Mouse (Mus musculus) heart, postnatal 0 days (tissue): Measurements from ENCODE around the gene Slc30a6. TPM values are rescaled to one million over a fixed set of nuclear protein-coding genes. Genes with fewer than 3 reads are reported as not detected.
A peak's percentile ranks its signal among the peaks of the same experiment; 100 is the strongest.

ENCODE experiments used
- ATAC-seq: fragments of 200-750 bp; cut with Nextera tagmentation; 2 replicates; pipeline ENCODE4 v1.8.0; 2017; ENCODE audit warnings: low read depth, moderate number of reproducible peaks, moderate library complexity; ENCODE audit not compliant: insufficient read depth
- DNase-seq: peaks from one replicate; pipeline ENCODE4 v3.0.0-alpha.2; 2016; ENCODE audit warnings: low spot score
- H3K27ac ChIP-seq: fragments of 300-500 bp; sonication (generic); 2 replicates; pipeline ENCODE4 v1.5.1; 2014; ENCODE audit warnings: low read depth, mild to moderate bottlenecking
- H3K27me3 ChIP-seq: fragments of 300-500 bp; sonication (generic); 2 replicates; pipeline ENCODE4 v1.6.1; 2014; ENCODE audit warnings: low read length, mixed read lengths; ENCODE audit not compliant: control insufficient read depth, insufficient read depth
- H3K36me3 ChIP-seq: fragments of 300-500 bp; sonication (generic); replicated peaks from 2 replicates; pipeline ENCODE4 v1.6.1; 2014; ENCODE audit warnings: low read length, mixed read lengths; ENCODE audit not compliant: control insufficient read depth, insufficient read depth
- H3K4me1 ChIP-seq: fragments of 300-500 bp; sonication (generic); 2 replicates; pipeline ENCODE4 v1.6.1; 2014; ENCODE audit warnings: antibody characterized with exemption; ENCODE audit not compliant: control insufficient read depth, insufficient read depth
- H3K4me2 ChIP-seq: fragments of 300-500 bp; sonication (generic); 2 replicates; pipeline ENCODE4 v1.6.1; 2014; ENCODE audit warnings: low read depth, mild to moderate bottlenecking, low read length, moderate library complexity
- H3K4me3 ChIP-seq: fragments of 300-500 bp; sonication (generic); 2 replicates; pipeline ENCODE4 v1.5.1; 2014; ENCODE audit warnings: low read depth, low read length
- H3K9ac ChIP-seq: fragments of 300-500 bp; sonication (generic); replicated peaks from 2 replicates; pipeline ENCODE4 v1.6.1; 2014; ENCODE audit warnings: low read depth, low read length, mixed read lengths
- H3K9me3 ChIP-seq: fragments of 300-500 bp; sonication (generic); replicated peaks from 2 replicates; pipeline ENCODE4 v1.6.1; 2016; ENCODE audit warnings: low read length; ENCODE audit not compliant: control insufficient read depth
- CTCF ChIP-seq: IDR thresholded peaks from 2 replicates; pipeline ENCODE4 v1.5.1; 2016; ENCODE audit warnings: antibody characterized with exemption, control low read depth, low read depth
- EP300 ChIP-seq: IDR thresholded peaks from 2 replicates; pipeline ENCODE4 v1.6.1; 2016; ENCODE audit warnings: antibody characterized with exemption, low read depth
- WGBS: fragments of 180-500 bp; shearing (Covaris S2); extraction: QIAGEN DNeasy Blood & Tissue Kit; methylation state at CpG from one replicate; pipeline ENCODE4 v1.1.7; 2014; 5-methylcytosine and 5-hydroxymethylcytosine counted together
- polyA plus RNA-seq: library from polyadenylated mRNA; unstranded; fragments of >200 nt; fragmentation: Nextera tagmentation; extraction: Ambion mirVana; gene quantifications from 2 replicates; pipeline ENCODE4 v1.2.1, GENCODE M21; 2015
- total RNA-seq: library from RNA; depleted of rRNA; stranded (reverse); fragments of >200 nt; gene quantifications from 2 replicates; pipeline ENCODE4 v1.2.3, GENCODE M21; 2014; ENCODE audit warnings: low replicate concordance

The Slc30a6 gene
- total and polyA plus RNA-seq, 2 experiments from 2014 or later, result 19.9 to 27.7 TPM

DNA sequence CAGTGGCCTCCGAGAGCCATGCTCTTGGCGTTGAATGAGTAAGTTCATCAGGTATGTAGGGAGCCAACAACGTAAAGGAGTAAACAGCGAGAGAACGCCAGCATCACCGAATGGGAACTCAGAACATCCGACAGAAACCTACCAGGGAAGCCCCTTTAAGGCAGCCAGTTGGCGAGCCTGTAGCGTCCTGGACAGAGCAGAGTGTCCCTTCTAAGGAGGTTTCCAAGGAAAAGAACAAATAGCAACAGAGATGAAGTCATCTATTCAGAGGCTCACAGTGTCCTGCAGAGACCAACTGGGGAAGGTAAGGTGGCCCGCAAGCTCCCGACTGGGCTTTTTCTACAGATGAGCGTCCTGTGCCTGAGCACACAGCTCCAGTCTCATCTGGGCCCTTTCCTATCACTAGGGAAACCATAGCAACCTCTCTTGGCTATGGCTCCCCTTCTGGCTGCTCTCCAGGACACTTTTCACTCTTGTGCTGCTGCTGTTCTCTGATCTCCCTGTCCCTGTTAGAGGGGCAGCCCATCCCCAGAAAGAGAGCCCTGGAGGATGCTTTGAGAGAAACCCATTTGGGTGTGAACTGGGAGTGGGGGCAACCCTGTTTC lies 29.1 kb downstream of the Slc30a6 start:
- H3K4me2 ChIP-seq, result no peak overlapping the region
- peaks cover 34% of the 10 kb centered on the region for H3K36me3 ChIP-seq
- 0 out of 2 replicates have a peak, but pooled peaks cover 3% of the 10 kb centered on the region for H3K4me1 ChIP-seq
- H3K27me3 ChIP-seq, result no peaks in the 10 kb centered on the region
- peak; percentile 55 for DNase-seq
- 72% methylated on average over 12 of the region's 12 CpGs for WGBS
- no peaks in the 10 kb centered on the region for H3K9me3 ChIP-seq
- no peak overlapping the region for H3K27ac ChIP-seq
- H3K9ac ChIP-seq, result no peak overlapping the region
- TF ChIP-seq CTCF (no peak; the same call in 1 of the 2 replicates), EP300 (no peak)
- H3K4me3 ChIP-seq, result no peak overlapping the region
- ATAC-seq, result peak; percentile 82

DNA sequence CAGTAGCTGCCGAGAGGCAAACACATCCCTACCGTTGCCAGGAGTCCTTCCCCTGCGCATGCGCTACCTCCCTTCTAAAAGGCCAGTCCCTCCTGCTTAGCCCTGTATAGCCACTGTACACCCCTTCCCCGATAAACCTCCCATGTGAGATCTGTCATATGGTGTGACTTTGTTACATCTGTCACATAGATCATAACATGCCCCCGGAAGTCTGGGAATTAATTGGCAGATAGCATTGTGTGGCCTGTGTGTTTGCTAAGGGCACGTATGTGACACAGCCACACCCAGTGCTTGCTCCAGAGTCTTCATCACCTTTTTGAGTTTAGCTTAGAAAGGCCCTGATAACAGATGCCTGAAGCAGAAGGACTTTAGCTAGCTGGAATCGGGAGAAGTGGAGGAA lies 34.7 kb downstream of the Slc30a6 start:
- H3K27ac ChIP-seq, result peak overlapping the region; percentile 17; the same call in 1 of the 2 replicates
- H3K4me3 ChIP-seq, result no peak overlapping the region
- peaks cover 12% of the 10 kb centered on the region; the same call in 1 of the 2 replicates for H3K4me1 ChIP-seq
- H3K9ac ChIP-seq, result no peak overlapping the region
- no peak overlapping the region for H3K4me2 ChIP-seq
- DNase-seq, result no peak
- 0 out of 2 replicates have a peak, but pooled peaks cover 6% of the 10 kb centered on the region for H3K36me3 ChIP-seq
- no peaks in the 10 kb centered on the region for H3K9me3 ChIP-seq
- 61% methylated on average over 8 of the region's 8 CpGs for WGBS
- H3K27me3 ChIP-seq, result no peaks in the 10 kb centered on the region
- ATAC-seq, result no peak
- TF ChIP-seq EP300 (no peak), CTCF (no peak)

DNA sequence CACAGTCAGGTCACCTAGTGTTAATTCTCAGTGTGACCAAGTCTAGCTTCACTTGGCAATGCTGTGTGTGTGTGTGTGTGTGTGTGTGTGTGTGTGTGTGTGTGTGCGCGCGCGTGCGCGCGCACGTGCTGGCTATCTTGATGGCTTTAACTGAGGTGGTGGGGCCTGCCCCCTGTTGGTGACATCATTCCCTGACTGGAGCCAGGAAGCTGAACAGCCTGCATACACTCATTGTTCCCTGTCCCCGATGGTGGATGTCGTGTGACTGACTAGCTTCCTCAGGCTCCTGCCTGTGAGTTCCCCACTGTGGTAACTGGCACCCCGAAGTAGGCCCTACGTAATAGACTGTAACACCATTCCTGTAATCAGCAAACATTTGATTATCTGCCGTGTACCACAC lies 36.1 kb downstream of the Slc30a6 start:
- H3K36me3 ChIP-seq, result 0 out of 2 replicates have a peak, but pooled peaks cover 6% of the 10 kb centered on the region
- peak; percentile 8; the same call in 1 of the 2 replicates for ATAC-seq
- H3K9me3 ChIP-seq, result no peaks in the 10 kb centered on the region
- H3K27ac ChIP-seq, result no peak overlapping the region
- H3K27me3 ChIP-seq, result no peaks in the 10 kb centered on the region
- no peak overlapping the region for H3K4me3 ChIP-seq
- peaks cover 12% of the 10 kb centered on the region; the same call in 1 of the 2 replicates for H3K4me1 ChIP-seq
- DNase-seq, result no peak
- no peak overlapping the region for H3K4me2 ChIP-seq
- TF ChIP-seq CTCF (no peak; the same call in 1 of the 2 replicates), EP300 (no peak)
- WGBS, result 67% methylated on average over 13 of the region's 13 CpGs
- no peak overlapping the region for H3K9ac ChIP-seq

DNA sequence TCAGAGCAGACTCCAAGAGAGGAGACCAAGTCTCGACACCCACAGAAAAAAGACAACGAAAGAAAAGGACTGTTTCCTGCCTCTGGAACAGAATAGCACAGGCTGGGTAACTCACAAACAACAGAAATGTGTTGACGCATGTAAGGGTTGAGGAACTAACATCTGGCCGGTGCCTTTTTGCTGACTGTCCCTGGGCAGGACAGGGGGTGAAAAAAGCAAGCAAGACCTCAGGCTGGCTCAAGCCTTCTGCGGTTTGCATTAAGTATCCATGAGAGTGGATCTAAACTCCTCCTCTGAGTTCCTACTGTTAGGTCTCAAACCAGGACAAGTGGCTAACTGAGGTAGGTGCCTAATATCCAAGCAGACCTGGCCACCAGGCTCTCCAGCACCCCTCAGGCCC lies 37.2 kb downstream of the Slc30a6 start:
- Histone ChIP-seq H3K4me2 (no peak overlapping the region), H3K27me3 (no peaks in the 10 kb centered on the region), H3K27ac (no peak overlapping the region), H3K9me3 (no peaks in the 10 kb centered on the region), H3K4me1 (peaks cover 12% of the 10 kb centered on the region; the same call in 1 of the 2 replicates), H3K36me3 (no peaks in the 10 kb centered on the region), H3K4me3 (no peak overlapping the region), H3K9ac (no peak overlapping the region)
- TF ChIP-seq CTCF, result no peak
- no peak for TF ChIP-seq EP300
- DNase-seq (no peak), ATAC-seq (no peak)
- WGBS, result 66% methylated on average over 5 of the region's 5 CpGs

DNA sequence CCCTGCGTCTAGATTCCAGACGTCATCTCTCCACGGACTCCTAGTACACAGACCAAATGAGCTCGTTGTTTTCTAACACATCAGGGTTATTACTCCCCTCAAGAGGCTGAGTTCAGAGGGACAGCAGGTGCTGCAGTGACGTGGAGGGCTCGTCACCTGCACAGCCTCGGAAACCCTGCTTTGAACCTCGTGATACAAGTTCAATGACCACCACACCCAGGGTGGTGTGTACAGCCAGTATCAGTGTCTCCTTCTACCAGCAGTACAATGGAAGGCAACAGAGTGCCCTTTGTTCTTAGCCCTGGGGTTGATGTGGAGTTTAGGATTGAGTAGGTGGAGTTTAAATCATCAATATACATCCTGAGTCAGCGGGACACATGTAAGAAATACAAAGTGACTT lies 42.4 kb downstream of the Slc30a6 start:
- no peak overlapping the region for H3K4me2 ChIP-seq
- no peak overlapping the region for H3K27ac ChIP-seq
- WGBS, result 80% methylated on average over 9 of the region's 9 CpGs
- no peak for DNase-seq
- H3K4me3 ChIP-seq, result no peak overlapping the region
- TF ChIP-seq EP300 (no peak), CTCF (no peak)
- no peaks in the 10 kb centered on the region for H3K27me3 ChIP-seq
- no peak for ATAC-seq
- no peaks in the 10 kb centered on the region for H3K9me3 ChIP-seq
- H3K36me3 ChIP-seq, result no peaks in the 10 kb centered on the region
- H3K4me1 ChIP-seq, result no peaks in the 10 kb centered on the region
- no peak overlapping the region for H3K9ac ChIP-seq

DNA sequence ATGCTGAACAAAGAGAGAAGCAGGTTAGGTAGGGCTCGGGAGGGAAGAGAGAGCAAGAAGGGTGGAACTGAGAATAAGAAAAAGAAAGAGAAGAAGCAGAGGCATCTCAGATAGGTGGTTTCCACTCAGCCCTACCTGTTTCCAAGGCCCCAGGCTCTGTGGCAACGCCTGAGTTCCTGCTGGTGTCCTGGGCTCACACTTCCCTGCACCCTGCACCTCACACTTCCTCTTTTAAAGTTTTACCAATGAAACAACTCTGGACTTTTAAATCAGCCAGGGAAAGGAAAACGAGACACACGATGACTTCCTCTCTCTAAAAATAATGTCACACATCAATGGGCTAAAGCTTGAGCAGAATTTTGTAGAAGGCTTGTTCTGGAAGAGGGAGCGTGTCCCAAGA lies 45.1 kb downstream of the Slc30a6 start:
- WGBS, result 58% methylated on average over 5 of the region's 5 CpGs
- Histone ChIP-seq H3K9ac (no peak overlapping the region), H3K36me3 (no peaks in the 10 kb centered on the region), H3K4me1 (no peaks in the 10 kb centered on the region), H3K27me3 (no peaks in the 10 kb centered on the region), H3K9me3 (no peaks in the 10 kb centered on the region), H3K27ac (no peak overlapping the region), H3K4me2 (no peak overlapping the region), H3K4me3 (no peak overlapping the region)
- DNase-seq (no peak), ATAC-seq (no peak)
- TF ChIP-seq CTCF, result no peak
- no peak for TF ChIP-seq EP300
